Mouse (Mus musculus) olfactory bulb, adult 2 months (tissue): ENCODE data around the gene Ctnna2.

ENCODE experiments used
- CTCF ChIP-seq: fragments of 200-500 bp; IDR thresholded peaks from 2 replicates; pipeline ENCODE4 v1.5.1; 2012; ENCODE audit warnings: low read depth, mild to moderate bottlenecking, low read length, moderate library complexity; ENCODE audit not compliant: insufficient read depth
- POLR2A ChIP-seq: fragments of 200-500 bp; IDR thresholded peaks from 2 replicates; pipeline ENCODE4 v1.6.1; 2012; ENCODE audit warnings: mild to moderate bottlenecking, low read depth, low read length, moderate library complexity; ENCODE audit not compliant: insufficient read depth

DNA sequence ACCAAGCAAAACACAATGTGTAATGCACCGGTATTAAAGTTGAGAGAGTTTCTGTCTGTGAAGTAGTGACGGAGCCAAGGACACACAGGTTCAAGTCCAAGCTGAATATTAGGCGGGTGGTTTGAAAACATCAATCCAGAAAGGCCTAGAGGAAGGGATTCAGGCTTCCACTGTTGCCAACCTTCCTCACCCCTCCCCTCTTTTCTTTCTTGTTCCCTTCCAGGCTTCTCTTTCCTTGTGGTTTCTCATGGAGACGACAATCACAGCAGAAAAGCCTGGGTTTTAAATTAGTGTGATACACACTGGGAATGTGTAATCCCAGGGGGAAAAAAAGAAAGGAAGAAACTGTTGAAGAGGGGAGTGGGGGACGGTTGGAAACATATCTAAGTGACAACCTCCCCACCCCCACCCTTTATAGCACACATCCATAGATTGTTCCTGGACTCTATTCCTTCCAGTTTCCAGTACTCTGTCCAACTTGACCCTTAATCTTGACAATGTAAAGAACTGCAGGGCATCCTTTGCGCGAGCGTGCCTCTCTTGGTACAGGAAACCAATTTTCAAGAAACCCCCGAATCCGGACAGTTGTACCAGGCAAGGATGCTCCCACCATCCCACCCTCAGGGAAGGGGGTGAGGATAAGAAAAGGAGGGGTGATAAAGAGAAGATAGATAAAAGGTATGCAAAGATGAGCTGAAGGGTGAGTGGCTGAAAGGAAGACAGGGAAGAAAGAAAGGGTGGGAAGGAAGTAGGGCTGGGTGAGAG is 841 bp downstream of the Ctnna2 start:
- TF ChIP-seq CTCF (no peak), POLR2A (no peak)
